Mouse (Mus musculus): Measurements from ENCODE around the gene Cryba4.

Cryba4 gene

GRCm38 (mm10) chr5:112235806-112236205 lies 16.5 kb downstream of the Cryba4 start:
- no peak for DNase-seq

DNA sequence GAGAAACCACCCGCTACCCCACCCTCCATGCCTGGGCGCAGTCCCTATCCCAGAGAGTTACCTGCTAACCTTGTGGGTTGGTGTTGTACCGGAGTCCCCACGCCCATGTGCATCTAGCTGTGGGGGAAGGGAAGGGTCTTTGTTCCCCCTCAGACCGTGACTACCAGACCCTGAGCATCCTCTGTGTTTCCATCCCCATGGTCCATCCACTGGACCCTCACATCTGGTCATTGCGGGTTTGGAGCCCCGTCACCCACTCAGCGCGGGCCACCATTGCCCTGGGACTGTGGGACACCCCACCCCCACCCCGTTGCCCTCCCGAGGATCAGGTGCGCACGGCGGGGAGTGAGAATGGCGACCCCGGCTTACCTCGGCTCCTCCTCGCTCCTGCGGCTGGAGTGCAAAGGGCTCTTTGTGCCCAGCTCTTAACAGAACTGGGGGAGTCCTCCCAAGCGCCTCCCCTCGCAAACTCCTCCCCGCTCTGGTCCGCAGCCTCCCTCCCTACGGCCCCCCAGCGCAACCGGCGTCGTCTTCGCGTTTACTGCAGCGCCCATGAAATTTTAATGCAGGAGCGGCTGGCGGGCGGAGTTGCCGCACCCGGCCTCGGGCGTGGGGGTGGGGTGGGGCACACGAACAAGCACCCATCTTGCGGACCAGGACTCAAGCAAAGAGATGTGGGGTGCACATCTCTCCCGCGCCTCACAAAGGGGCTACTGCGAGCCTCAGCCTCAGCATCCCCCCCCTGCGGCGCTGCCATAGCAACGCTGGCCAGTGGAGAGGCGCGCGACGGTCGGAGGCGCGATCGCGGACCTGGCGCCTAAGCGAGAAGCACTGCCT lies 23.9 kb downstream of the Cryba4 start:
- DNase-seq: no peak

DNA sequence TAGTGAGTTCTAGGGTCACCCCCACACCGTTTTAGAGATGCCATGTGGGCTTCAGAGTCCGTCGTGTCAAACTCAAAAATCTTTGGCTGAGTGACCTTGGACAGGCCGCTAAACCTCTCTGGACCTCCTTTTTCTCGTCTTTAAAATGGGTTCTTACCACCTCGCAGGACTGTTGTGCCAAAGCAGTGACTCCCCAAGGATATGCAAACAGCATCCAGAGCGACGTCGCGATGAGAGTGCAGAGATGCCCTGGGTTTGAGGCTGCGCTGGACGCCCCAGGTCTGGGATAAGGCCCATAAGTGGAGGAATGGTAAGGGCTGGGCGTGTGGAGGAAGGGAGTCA lies 24.4 kb downstream of the Cryba4 start:
- no peak for DNase-seq

DNA sequence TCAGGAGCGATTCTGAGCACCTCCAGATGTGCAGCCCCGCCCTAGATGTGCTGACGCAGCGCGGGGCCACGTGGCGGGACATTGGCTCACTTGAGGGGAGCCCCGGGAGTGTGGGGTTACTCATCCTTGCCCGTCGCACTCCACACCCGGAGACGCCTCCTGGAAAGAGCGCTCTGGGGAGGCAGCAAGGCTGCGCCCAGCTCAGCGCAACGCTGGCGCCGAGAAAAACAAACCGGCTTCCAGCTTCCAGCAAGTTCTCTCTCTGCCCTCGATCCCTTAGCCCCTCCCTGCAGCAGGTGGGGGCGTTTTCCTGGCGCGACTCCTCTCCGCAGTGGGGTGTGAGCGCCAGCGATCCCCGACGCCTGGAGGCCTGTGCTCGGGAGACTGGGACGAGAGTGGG lies 25.0 kb downstream of the Cryba4 start:
- no peak for DNase-seq

- DNase-seq: no peak
These were observed 26.7 kb downstream of the Cryba4 start for GRCm38 (mm10) chr5:112225591-112225990.

GRCm38 (mm10) chr5:112220203-112220602 lies 32.1 kb downstream of the Cryba4 start:
- peak; percentile 22 for DNase-seq

GRCm38 (mm10) chr5:112219398-112219797 lies 32.9 kb downstream of the Cryba4 start:
- no peak for DNase-seq

GRCm38 (mm10) chr5:112218679-112219078 lies 33.6 kb downstream of the Cryba4 start:
- DNase-seq: no peak

DNA sequence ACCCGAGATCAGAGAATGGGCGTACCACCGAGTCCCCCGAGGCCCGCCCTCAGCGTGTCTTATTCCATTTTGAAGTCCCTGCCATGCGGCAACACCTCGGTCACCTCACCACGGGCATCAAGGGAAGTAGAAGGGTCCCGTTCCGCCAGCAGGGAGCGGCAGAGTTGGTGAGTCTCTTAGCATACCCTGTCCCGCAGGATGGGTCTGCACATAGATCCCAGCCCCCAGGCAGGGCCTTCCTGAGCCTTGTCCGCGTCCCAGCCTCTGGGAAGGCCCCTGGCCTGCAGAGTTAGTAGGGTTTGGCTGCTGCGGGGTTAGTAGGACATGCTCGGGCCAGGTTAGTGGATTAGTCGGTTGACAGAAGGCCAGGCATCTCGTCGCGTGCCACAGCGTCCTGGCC lies 35.3 kb downstream of the Cryba4 start:
- DNase-seq: no peak

DNA sequence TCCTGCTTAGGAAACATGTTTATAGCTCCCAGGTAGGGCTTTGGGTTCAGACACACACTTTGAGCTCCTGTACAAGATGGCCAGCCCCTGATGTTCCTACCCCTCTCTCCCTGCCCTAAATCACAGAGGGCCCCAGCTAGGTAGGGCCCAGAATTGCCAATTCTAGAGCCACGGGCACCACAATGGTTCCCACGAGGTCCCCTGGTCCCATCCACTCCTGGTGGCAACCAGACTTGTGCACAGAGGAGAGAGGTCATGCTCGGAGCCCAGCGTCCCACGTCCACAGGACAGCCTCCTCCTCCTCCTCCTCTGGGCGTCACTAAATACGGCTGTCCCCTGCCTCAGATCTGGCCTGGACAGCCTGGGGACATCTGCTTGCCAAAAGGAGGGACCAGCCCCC lies 36.0 kb downstream of the Cryba4 start:
- DNase-seq: no peak

- DNase-seq: no peak
These were observed 36.5 kb downstream of the Cryba4 start for GRCm38 (mm10) chr5:112215801-112216251.

- DNase-seq: no peak
These were observed 37.0 kb downstream of the Cryba4 start for GRCm38 (mm10) chr5:112215291-112215751.

DNA sequence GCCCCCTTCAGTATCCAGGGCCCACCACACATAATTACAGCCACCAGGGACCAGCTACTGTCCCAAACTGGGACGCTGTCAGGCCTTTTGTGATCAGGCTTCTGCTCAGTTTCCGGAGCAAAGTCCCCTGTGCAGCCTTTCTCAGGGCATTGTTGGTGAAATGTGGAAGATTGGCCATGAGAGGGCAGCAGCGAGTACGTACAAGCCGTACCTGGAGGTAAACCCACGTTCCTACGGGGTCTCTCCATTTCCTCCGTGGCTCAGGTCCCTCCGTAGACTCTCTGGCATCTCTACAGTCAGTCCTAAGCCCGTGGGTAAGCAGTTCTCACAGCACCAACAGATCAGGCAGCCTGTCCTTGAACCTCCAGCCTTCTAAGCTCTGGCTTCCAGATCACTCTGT lies 37.9 kb downstream of the Cryba4 start:
- peak; percentile 49 for DNase-seq

DNA sequence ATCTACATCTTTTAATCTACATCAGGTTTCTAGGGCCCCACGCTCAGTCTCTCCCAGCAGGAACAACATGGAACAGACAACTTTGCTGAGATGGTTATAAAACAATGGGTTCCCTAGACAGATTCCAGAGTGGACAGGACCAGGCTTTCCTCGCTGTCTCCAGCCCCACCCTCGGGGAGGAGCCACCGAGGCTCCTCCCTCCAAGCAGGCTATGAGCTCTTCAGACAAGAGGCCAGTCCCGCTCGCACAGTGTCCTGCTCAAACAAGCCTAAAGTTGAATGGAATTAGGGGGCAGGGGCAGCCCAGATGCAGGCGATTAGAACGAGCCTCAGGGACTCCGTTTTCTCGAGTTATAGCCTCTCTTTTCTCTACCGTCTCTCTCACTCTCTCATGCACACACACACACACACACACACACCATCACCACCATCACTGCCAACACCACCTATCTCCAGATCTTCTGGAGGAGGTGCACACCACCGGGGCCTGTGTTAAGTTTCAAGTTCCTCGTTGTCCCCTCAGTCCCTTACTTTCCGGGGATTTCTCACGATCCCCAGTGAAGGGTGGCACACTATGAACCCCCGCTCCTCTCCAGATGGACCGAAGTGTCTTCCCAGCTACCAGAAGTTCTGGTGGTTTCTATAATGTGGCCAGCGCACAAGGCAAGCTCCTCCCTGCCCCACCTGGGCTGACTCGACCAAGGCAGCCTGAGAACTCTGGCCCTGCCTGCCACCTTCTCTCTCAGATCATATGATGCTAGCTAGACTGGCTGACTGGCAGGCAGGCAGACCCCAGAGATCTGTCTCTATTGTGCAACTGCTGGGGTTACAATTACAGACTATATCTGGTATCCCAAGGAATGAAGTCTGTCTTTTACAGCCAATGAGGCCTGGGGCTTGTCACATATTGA lies 38.7 kb downstream of the Cryba4 start:
- DNase-seq: no peak

DNA sequence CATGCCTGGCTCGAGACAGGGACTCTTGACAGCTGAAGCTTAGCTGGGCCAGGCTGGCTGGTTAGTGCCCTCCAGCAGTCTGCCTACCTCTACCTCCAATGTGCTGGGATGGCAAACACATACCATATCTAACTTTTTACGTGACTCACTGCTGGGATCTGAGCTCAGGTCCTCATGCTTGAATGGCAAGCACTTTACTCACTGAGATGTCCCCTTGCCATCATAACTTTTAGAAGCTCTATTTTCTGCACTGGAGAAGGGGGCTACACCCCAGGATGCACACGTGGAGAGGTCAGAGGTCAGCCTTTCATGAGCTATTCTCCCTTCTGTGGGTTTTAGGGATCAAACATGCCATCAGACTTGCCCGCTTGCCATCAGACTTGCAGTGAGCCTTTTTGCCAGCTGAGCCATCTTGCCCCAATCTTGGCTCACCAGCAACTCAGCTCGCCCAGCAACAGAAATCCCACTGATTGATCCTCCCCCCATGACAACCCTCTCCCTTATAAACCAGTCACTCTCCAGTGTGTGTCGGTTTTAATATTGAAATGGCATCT lies 39.5 kb downstream of the Cryba4 start:
- DNase-seq: no peak

- DNase-seq: no peak
These were observed 40.4 kb downstream of the Cryba4 start for GRCm38 (mm10) chr5:112211911-112212310.

GRCm38 (mm10) chr5:112210104-112210503 lies 42.2 kb downstream of the Cryba4 start:
- peak; percentile 35 for DNase-seq

DNA sequence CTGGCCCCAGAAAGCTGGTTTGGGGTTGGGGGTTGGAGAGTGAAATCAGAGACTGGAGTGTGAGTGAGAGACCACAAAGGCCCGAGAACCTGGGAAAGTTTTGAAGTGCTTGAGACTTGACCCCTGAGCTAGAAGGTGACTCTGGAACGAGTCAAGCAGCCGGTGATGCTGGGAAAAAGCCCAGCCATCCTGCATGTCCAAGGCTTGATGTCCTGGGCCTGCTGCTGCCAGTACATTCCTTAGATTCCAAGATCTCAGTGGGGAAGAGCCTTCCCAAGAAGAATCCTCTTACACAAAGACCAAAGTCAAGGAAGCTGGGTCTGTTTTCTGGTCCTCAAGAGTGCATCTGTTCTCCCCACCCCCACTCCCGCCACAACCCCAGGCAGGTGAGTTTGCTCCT lies 44.0 kb downstream of the Cryba4 start:
- DNase-seq: no peak

DNA sequence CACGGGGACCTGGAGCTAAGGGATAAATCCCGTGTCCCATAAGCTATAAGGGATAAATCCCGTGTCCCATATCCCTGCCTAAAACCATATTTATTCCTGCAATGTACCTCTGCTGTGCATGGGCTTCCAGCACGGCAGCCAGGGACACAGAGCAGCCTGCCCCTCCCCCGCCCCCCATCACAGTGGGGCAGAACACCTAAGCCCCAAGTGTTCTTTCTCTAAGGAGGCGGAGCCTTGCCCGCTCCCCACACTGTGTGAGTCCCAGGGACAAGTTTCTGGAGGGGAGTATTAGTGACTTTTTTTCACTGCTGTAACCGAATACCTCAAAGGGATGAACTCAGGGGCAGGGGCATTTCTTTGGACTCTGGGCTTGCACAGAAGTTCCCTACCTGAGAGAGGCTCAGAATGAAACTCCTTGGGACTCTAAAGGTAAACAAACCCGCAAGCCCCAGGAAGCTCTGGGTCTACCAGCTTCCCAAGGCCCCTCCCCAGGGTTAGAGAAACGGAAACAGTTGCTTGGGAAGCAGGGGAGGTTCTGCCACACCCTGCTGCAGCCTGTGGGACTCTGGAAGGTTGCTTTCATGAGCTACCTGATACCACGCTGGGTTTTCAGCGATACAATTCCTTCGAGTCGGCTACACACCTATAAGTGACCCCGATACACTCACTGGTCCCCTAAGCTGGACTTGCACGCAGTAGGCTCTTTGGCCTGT lies 45.6 kb downstream of the Cryba4 start:
- no peak for DNase-seq

- DNase-seq: no peak
These were observed 52.7 kb downstream of the Cryba4 start for GRCm38 (mm10) chr5:112199656-112200055.
